Mouse (Mus musculus): ENCODE measurements around the gene Hus1b. TPM values are rescaled to one million over a fixed set of nuclear protein-coding genes. Genes with fewer than 3 reads are reported as not detected.

The Hus1b gene
- polyA plus RNA-seq (2015; fragmentation: Nextera tagmentation; extraction: Ambion mirVana): 0.07 TPM in 1 of 2 replicates, not detected in the other

DNA sequence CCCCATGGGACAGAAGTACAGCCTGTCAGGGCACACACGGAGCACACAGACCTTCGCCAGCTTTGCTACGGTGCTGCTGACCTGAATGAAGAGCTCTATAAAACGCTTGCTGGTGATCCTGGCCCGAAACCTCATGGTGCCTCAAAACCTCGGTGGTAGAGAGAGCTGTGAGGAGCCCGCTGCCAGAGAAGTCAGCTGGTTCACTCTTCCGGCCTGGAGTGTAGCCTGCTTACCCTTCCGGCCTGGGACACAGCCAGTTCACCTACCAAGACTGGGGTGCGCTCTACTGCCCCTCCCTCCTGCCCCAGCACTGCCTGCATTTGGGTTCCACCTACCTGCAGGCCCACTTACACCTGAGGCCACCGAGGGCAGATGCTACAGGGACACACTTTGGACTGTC is at the start of gene Hus1b:
TSS of gene Hus1b (minus strand) at position 220 of the 400 bp plus-strand sequence.
- Histone ChIP-seq H3K9me3 (replicated peaks; ENCODE audit: control insufficient read depth, low read length) (no peaks in the 10 kb centered on the region), H3K4me3 (ENCODE audit: low read depth, low read length) (no peak within 1 kb of the TSS), H3K36me3 (ENCODE audit: control insufficient read depth, insufficient read depth) (no peaks in the 10 kb centered on the region), H3K9ac (ENCODE audit: low read depth, low read length) (no peak within 1 kb of the TSS), H3K4me2 (ENCODE audit: low read depth, low read length) (no peak within 1 kb of the TSS), H3K27me3 (ENCODE audit: control insufficient read depth, insufficient read depth, low read depth, low read length) (no peaks in the 10 kb centered on the region), H3K4me1 (ENCODE audit: control insufficient read depth, low read depth, low read length) (no peaks in the 10 kb centered on the region), H3K27ac (ENCODE audit: low read length) (no peak within 1 kb of the TSS)
- 79% methylated on average over 11 of the region's 11 CpGs for WGBS (ENCODE audit: insufficient replicate concordance)
- ATAC-seq (ENCODE audit: low read depth): no peak

DNA sequence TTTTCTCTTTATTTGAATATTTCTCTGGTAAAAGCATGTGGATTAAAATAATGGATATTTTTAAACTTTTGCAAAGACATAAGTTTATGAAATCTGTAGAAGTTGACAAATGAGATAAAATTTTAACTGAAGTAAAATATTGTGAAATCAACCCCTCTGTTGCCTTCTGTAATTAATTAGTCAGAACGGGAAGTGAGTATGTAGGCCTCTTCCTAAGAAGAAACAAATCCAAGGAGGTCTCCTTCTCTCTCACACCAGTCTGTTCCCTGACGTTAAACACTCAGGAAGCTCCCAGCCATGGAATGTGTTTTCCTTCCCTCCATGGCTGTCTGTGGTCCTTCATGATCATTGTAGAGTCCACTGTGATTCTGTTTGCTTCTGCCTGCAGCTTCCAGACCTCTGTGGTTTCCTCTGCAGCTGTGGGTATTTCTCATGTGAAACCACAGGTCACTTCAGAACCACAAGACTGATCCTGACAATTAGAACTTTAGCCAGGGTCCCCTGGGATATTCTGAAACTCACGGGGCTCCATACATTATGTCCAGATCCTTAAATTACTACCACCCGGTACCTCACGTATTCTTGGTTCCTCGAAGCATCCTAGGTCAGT is 46.8 kb upstream of the Hus1b start:
- 35% methylated on average over 6 of the region's 6 CpGs for WGBS (ENCODE audit: insufficient replicate concordance)

GRCm38 (mm10) chr13:30993819-30994218 is 46.3 kb upstream of the Hus1b start:
- Histone ChIP-seq H3K27me3 (ENCODE audit: control insufficient read depth, insufficient read depth, low read depth, low read length) (no peaks in the 10 kb centered on the region), H3K4me1 (ENCODE audit: control insufficient read depth, low read depth, low read length) (no peaks in the 10 kb centered on the region), H3K9ac (ENCODE audit: low read depth, low read length) (no peak overlapping the region), H3K9me3 (replicated peaks; ENCODE audit: control insufficient read depth, low read length) (no peaks in the 10 kb centered on the region), H3K36me3 (ENCODE audit: control insufficient read depth, insufficient read depth) (no peaks in the 10 kb centered on the region), H3K4me2 (ENCODE audit: low read depth, low read length) (no peak overlapping the region), H3K27ac (ENCODE audit: low read length) (no peak overlapping the region), H3K4me3 (ENCODE audit: low read depth, low read length) (no peak overlapping the region)
- 30% methylated on average over 3 of the region's 3 CpGs for WGBS (ENCODE audit: insufficient replicate concordance)
- no peak for ATAC-seq (ENCODE audit: low read depth)

More for the DNA sequence above, 46.8 kb upstream of the Hus1b start:
- H3K9ac ChIP-seq (ENCODE audit: low read depth, low read length): no peak overlapping the region
- H3K27ac ChIP-seq (ENCODE audit: low read length): no peak overlapping the region
- H3K36me3 ChIP-seq (ENCODE audit: control insufficient read depth, insufficient read depth): no peaks in the 10 kb centered on the region
- H3K9me3 ChIP-seq (replicated peaks; ENCODE audit: control insufficient read depth, low read length): no peaks in the 10 kb centered on the region
- H3K27me3 ChIP-seq (ENCODE audit: control insufficient read depth, insufficient read depth, low read depth, low read length): no peaks in the 10 kb centered on the region
- H3K4me3 ChIP-seq (ENCODE audit: low read depth, low read length): no peak overlapping the region
- no peaks in the 10 kb centered on the region for H3K4me1 ChIP-seq (ENCODE audit: control insufficient read depth, low read depth, low read length)
- ATAC-seq (ENCODE audit: low read depth): no peak
- H3K4me2 ChIP-seq (ENCODE audit: low read depth, low read length): no peak overlapping the region

GRCm38 (mm10) chr13:30990233-30990632 is 42.7 kb upstream of the Hus1b start:
- Histone ChIP-seq H3K4me3 (ENCODE audit: low read depth, low read length) (no peak overlapping the region), H3K9ac (ENCODE audit: low read depth, low read length) (no peak overlapping the region), H3K36me3 (ENCODE audit: control insufficient read depth, insufficient read depth) (no peaks in the 10 kb centered on the region), H3K4me2 (ENCODE audit: low read depth, low read length) (no peak overlapping the region), H3K9me3 (replicated peaks; ENCODE audit: control insufficient read depth, low read length) (no peaks in the 10 kb centered on the region), H3K27ac (ENCODE audit: low read length) (no peak overlapping the region), H3K27me3 (ENCODE audit: control insufficient read depth, insufficient read depth, low read depth, low read length) (peaks cover 26% of the 10 kb centered on the region), H3K4me1 (ENCODE audit: control insufficient read depth, low read depth, low read length) (peaks cover 3% of the 10 kb centered on the region; the same call in 1 of the 2 replicates)
- ATAC-seq (ENCODE audit: low read depth): no peak
- WGBS (ENCODE audit: insufficient replicate concordance): 50% methylated on average over 9 of the region's 9 CpGs

DNA sequence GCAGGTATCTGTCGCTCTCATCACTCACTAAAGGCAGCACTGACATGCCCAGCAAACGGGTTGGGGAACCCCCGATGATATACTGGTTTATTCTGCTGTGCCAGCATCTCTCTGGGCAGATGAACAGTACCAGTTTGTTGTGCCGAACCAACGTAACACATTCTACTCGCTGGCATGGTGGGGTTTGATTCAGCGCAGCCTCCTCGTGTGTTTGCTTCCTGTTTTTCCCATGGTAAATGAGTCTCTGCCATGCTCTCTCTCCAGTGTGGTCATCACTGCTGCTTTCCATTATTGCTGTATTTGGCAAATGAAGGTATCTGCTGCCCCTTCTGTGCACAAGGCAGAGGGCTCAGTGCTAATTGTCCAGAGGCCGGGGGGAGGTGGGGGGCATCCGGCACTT is 42.2 kb upstream of the Hus1b start:
- Histone ChIP-seq H3K9ac (ENCODE audit: low read depth, low read length) (no peak overlapping the region), H3K27ac (ENCODE audit: low read length) (no peak overlapping the region), H3K4me2 (ENCODE audit: low read depth, low read length) (no peak overlapping the region), H3K36me3 (ENCODE audit: control insufficient read depth, insufficient read depth) (no peaks in the 10 kb centered on the region), H3K4me3 (ENCODE audit: low read depth, low read length) (no peak overlapping the region), H3K9me3 (replicated peaks; ENCODE audit: control insufficient read depth, low read length) (no peaks in the 10 kb centered on the region), H3K27me3 (ENCODE audit: control insufficient read depth, insufficient read depth, low read depth, low read length) (peaks cover 28% of the 10 kb centered on the region), H3K4me1 (ENCODE audit: control insufficient read depth, low read depth, low read length) (peaks cover 3% of the 10 kb centered on the region; the same call in 1 of the 2 replicates)
- WGBS (ENCODE audit: insufficient replicate concordance): 71% methylated on average over 10 of the region's 10 CpGs
- no peak for ATAC-seq (ENCODE audit: low read depth)

GRCm38 (mm10) chr13:30987686-30988085 is 40.1 kb upstream of the Hus1b start:
- ATAC-seq (ENCODE audit: low read depth): no peak
- H3K9me3 ChIP-seq (replicated peaks; ENCODE audit: control insufficient read depth, low read length): no peaks in the 10 kb centered on the region
- H3K4me1 ChIP-seq (ENCODE audit: control insufficient read depth, low read depth, low read length): peaks cover 3% of the 10 kb centered on the region; the same call in 1 of the 2 replicates
- no peak overlapping the region for H3K4me2 ChIP-seq (ENCODE audit: low read depth, low read length)
- no peak overlapping the region for H3K4me3 ChIP-seq (ENCODE audit: low read depth, low read length)
- H3K27me3 ChIP-seq (ENCODE audit: control insufficient read depth, insufficient read depth, low read depth, low read length): peaks cover 28% of the 10 kb centered on the region
- no peak overlapping the region for H3K27ac ChIP-seq (ENCODE audit: low read length)
- 42% methylated on average over 2 of the region's 2 CpGs for WGBS (ENCODE audit: insufficient replicate concordance)
- H3K36me3 ChIP-seq (ENCODE audit: control insufficient read depth, insufficient read depth): no peaks in the 10 kb centered on the region
- no peak overlapping the region for H3K9ac ChIP-seq (ENCODE audit: low read depth, low read length)

DNA sequence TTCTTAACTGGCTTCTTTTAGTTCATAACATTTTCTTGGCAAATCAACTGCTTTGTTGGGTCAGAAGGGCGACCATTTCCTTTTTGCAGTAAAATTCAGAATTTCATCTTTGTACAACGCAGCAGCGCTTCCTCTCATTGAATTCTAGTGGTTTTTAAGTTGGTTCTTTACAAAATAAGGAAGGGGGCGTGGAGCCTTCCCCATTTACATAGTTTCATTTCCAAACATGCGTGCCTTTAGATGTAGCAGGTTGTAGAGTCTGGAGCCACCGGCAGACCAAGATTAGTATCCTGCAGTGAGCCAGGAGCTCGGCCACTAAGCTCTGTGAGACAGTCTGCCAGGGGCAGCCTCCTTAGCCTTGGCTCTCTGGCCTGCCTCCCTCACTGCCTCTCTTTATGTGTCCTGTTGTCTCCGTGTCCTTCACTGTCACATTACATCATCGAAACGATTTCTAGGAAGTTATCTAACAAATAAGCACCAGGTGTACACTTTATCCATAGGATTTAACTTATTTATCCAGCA is 39.4 kb upstream of the Hus1b start:
- 34% methylated on average over 10 of the region's 10 CpGs for WGBS (ENCODE audit: insufficient replicate concordance)
- peaks cover 3% of the 10 kb centered on the region; the same call in 1 of the 2 replicates for H3K4me1 ChIP-seq (ENCODE audit: control insufficient read depth, low read depth, low read length)
- H3K4me2 ChIP-seq (ENCODE audit: low read depth, low read length): 0 out of 2 replicates have a peak overlapping the region, but pooled peaks have one; percentile 18

DNA sequence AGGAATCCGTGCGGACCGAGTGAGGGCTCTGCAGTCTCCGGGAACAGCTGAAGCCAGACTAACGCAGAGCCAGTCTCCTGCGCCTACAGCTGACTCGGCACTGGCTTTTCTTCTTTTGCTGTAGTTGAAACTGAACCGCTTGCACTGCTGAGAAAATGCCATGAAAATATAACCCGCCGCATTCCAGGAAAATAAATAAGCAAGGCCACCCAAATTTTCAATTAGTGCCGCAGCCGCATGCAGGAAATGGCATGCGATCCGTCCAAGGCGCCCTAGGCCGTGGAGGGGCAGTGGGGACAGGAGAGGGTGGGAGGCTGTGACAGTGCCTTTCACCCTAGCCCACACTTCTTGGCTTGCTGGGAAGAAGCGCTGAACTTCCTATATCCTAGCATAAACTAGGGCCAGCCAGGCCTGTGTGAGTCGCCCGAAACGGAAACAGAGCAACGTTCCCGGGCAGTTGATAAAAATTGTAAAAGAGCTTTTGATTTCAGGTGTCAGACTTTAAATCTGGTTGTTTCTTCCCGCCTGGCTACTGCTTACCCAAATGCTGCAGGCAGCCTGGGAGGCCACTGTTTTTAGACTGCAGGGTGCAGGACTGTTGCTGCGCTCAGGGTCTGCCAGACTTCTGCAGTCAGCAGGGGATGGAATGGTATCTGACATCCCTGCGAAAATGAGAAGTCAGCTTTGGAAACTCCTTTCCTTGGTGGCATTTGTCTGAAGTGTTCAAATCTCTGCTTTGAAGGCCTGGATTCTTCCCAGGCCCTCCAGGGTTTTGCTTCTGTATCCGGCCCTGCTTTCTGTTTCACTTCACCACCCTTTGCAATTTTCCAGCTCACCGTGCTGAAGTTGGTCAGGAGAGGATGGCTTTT is 38.3 kb upstream of the Hus1b start:
- H3K27me3 ChIP-seq (ENCODE audit: control insufficient read depth, insufficient read depth, low read depth, low read length): peaks cover 28% of the 10 kb centered on the region
- H3K36me3 ChIP-seq (ENCODE audit: control insufficient read depth, insufficient read depth): no peaks in the 10 kb centered on the region

More for the DNA sequence above, 39.4 kb upstream of the Hus1b start:
- Histone ChIP-seq H3K9me3 (replicated peaks; ENCODE audit: control insufficient read depth, low read length) (no peaks in the 10 kb centered on the region), H3K36me3 (ENCODE audit: control insufficient read depth, insufficient read depth) (no peaks in the 10 kb centered on the region), H3K27ac (ENCODE audit: low read length) (no peak overlapping the region), H3K4me3 (ENCODE audit: low read depth, low read length) (no peak overlapping the region), H3K9ac (ENCODE audit: low read depth, low read length) (no peak overlapping the region), H3K27me3 (ENCODE audit: control insufficient read depth, insufficient read depth, low read depth, low read length) (peaks cover 28% of the 10 kb centered on the region)
- no peak for ATAC-seq (ENCODE audit: low read depth)

More for the DNA sequence above, 38.3 kb upstream of the Hus1b start:
- Histone ChIP-seq H3K4me1 (ENCODE audit: control insufficient read depth, low read depth, low read length) (peaks cover 3% of the 10 kb centered on the region; the same call in 1 of the 2 replicates), H3K4me3 (ENCODE audit: low read depth, low read length) (peak overlapping the region; percentile 50), H3K9ac (ENCODE audit: low read depth, low read length) (peak overlapping the region; percentile 28; the same call in 1 of the 2 replicates), H3K27ac (ENCODE audit: low read length) (no peak overlapping the region), H3K9me3 (replicated peaks; ENCODE audit: control insufficient read depth, low read length) (no peaks in the 10 kb centered on the region), H3K4me2 (ENCODE audit: low read depth, low read length) (peak overlapping the region; percentile 63)
- ATAC-seq (ENCODE audit: low read depth): no peak
- WGBS (ENCODE audit: insufficient replicate concordance): 19% methylated on average over 27 of the region's 27 CpGs

Data from liver, embryonic 16.5 days (tissue).